Mouse (Mus musculus) midbrain, postnatal 0 days (tissue): ENCODE results near the gene Hdhd5. TPM values are rescaled to one million over a fixed set of nuclear protein-coding genes. Genes with fewer than 3 reads are reported as not detected.

Experiments used
- ATAC-seq: fragments of 200-750 bp; cut with Nextera tagmentation; 2 replicates; pipeline ENCODE4 v1.8.0; 2017; ENCODE audit warnings: moderate number of reproducible peaks, mild to moderate bottlenecking, moderate TSS enrichment, moderate library complexity; ENCODE audit not compliant: low FRiP score
- DNase-seq: peaks from one replicate; pipeline ENCODE4 v3.0.0-alpha.2; 2015; ENCODE audit warnings: low spot score
- H3K27ac ChIP-seq: fragments of 300-500 bp; sonication (generic); 2 replicates; pipeline ENCODE4 v1.5.1; 2014; ENCODE audit warnings: low read depth, mild to moderate bottlenecking, low read length, mixed read lengths
- H3K27me3 ChIP-seq: fragments of 300-500 bp; sonication (generic); 2 replicates; pipeline ENCODE4 v1.6.1; 2014; ENCODE audit warnings: low read length, control low read depth, mixed read lengths; ENCODE audit not compliant: insufficient read depth
- H3K36me3 ChIP-seq: fragments of 300-500 bp; sonication (generic); 2 replicates; pipeline ENCODE4 v1.6.1; 2014; ENCODE audit warnings: low read length, control low read depth, mixed read lengths; ENCODE audit not compliant: insufficient read depth
- H3K4me1 ChIP-seq: fragments of 300-500 bp; sonication (generic); 2 replicates; pipeline ENCODE4 v1.6.1; 2014; ENCODE audit warnings: mild to moderate bottlenecking, control low read depth, antibody characterized with exemption, low read length, mixed read lengths; ENCODE audit not compliant: insufficient read depth
- H3K4me2 ChIP-seq: fragments of 300-500 bp; sonication (generic); 2 replicates; pipeline ENCODE4 v1.6.1; 2014; ENCODE audit warnings: low read depth, mild to moderate bottlenecking, low read length, mixed read lengths; ENCODE audit not compliant: poor library complexity, severe bottlenecking
- H3K4me3 ChIP-seq: fragments of 300-500 bp; sonication (generic); 2 replicates; pipeline ENCODE4 v1.5.1; 2014; ENCODE audit warnings: low read depth, mild to moderate bottlenecking, low read length, moderate library complexity
- H3K9ac ChIP-seq: fragments of 300-500 bp; sonication (generic); replicated peaks from 2 replicates; pipeline ENCODE4 v1.6.1; 2014; ENCODE audit warnings: mild to moderate bottlenecking, low read length, moderate library complexity, mixed read lengths; ENCODE audit not compliant: poor library complexity, severe bottlenecking
- H3K9me3 ChIP-seq: fragments of 300-500 bp; sonication (generic); 2 replicates; pipeline ENCODE4 v1.6.1; 2016; ENCODE audit warnings: low read length, control low read depth
- CTCF ChIP-seq: IDR thresholded peaks from 2 replicates; pipeline ENCODE4 v1.5.1; 2016; ENCODE audit warnings: antibody characterized with exemption, mild to moderate bottlenecking
- WGBS: fragments of 180-500 bp; shearing (Covaris S2); extraction: QIAGEN DNeasy Blood & Tissue Kit; methylation state at CpG from one replicate; pipeline ENCODE4 v1.1.7; 2014; 5-methylcytosine and 5-hydroxymethylcytosine counted together
- polyA plus RNA-seq: library from polyadenylated mRNA; unstranded; fragments of >200 nt; fragmentation: Nextera tagmentation; extraction: Ambion mirVana; gene quantifications from 2 replicates; pipeline ENCODE4 v1.2.1, GENCODE M21; 2015
- total RNA-seq: library from RNA; depleted of rRNA; stranded (reverse); fragments of >200 nt; gene quantifications from 2 replicates; pipeline ENCODE4 v1.2.3, GENCODE M21; 2014

Hdhd5 gene
- total and polyA plus RNA-seq, 2 experiments from 2014 or later: 16.6 to 39.3 TPM

GRCm38 (mm10) chr6:120572372-120572771 lies 41.3 kb upstream of the Hdhd5 start:
- H3K36me3 ChIP-seq: no peaks in the 10 kb centered on the region
- no peak overlapping the region for H3K9ac ChIP-seq
- H3K4me1 ChIP-seq: no peaks in the 10 kb centered on the region
- no peaks in the 10 kb centered on the region for H3K27me3 ChIP-seq
- H3K4me3 ChIP-seq: no peak overlapping the region
- ATAC-seq (no peak), DNase-seq (no peak)
- H3K4me2 ChIP-seq: no peak overlapping the region
- TF ChIP-seq CTCF: no peak
- H3K9me3 ChIP-seq: no peaks in the 10 kb centered on the region
- no peak overlapping the region for H3K27ac ChIP-seq
- WGBS: 65% methylated on average over 1 of the region's 1 CpGs

- Histone ChIP-seq H3K9me3 (no peaks in the 10 kb centered on the region), H3K27ac (no peak overlapping the region), H3K4me3 (no peak overlapping the region), H3K9ac (no peak overlapping the region), H3K4me1 (no peaks in the 10 kb centered on the region), H3K4me2 (no peak overlapping the region), H3K27me3 (no peaks in the 10 kb centered on the region), H3K36me3 (no peaks in the 10 kb centered on the region)
- no peak for TF ChIP-seq CTCF
- no peak for ATAC-seq
- 75% methylated on average over 1 of the region's 1 CpGs for WGBS
- no peak for DNase-seq
Observed at GRCm38 (mm10) chr6:120568257-120568656, 37.1 kb upstream of the Hdhd5 start.

- H3K36me3 ChIP-seq: no peaks in the 10 kb centered on the region
Observed at GRCm38 (mm10) chr6:120566911-120567909, 36.1 kb upstream of the Hdhd5 start.

GRCm38 (mm10) chr6:120556641-120557040 lies 25.5 kb upstream of the Hdhd5 start:
- no peaks in the 10 kb centered on the region for H3K27me3 ChIP-seq
- WGBS: 91% methylated on average over 8 of the region's 8 CpGs
- H3K4me2 ChIP-seq: no peak overlapping the region
- TF ChIP-seq CTCF: no peak
- no peaks in the 10 kb centered on the region for H3K9me3 ChIP-seq
- no peak overlapping the region for H3K9ac ChIP-seq
- H3K4me1 ChIP-seq: no peaks in the 10 kb centered on the region
- ATAC-seq (no peak), DNase-seq (no peak)
- H3K27ac ChIP-seq: no peak overlapping the region
- H3K4me3 ChIP-seq: no peak overlapping the region
- H3K36me3 ChIP-seq: no peaks in the 10 kb centered on the region

More at GRCm38 (mm10) chr6:120566911-120567909, 36.1 kb upstream of the Hdhd5 start:
- H3K27ac ChIP-seq: no peak overlapping the region
- no peak overlapping the region for H3K4me2 ChIP-seq
- H3K9ac ChIP-seq: no peak overlapping the region
- H3K27me3 ChIP-seq: no peaks in the 10 kb centered on the region
- H3K4me1 ChIP-seq: no peaks in the 10 kb centered on the region
- no peaks in the 10 kb centered on the region for H3K9me3 ChIP-seq
- ATAC-seq (no peak), DNase-seq (peak; percentile 21)
- H3K4me3 ChIP-seq: no peak overlapping the region
- 55% methylated on average over 18 of the region's 18 CpGs for WGBS
- TF ChIP-seq CTCF: no peak

GRCm38 (mm10) chr6:120555983-120556567 lies 25.0 kb upstream of the Hdhd5 start:
- H3K27me3 ChIP-seq: no peaks in the 10 kb centered on the region
- TF ChIP-seq CTCF: no peak
- H3K27ac ChIP-seq: no peak overlapping the region
- WGBS: 88% methylated on average over 6 of the region's 6 CpGs
- DNase-seq: no peak
- H3K9me3 ChIP-seq: no peaks in the 10 kb centered on the region
- H3K36me3 ChIP-seq: no peaks in the 10 kb centered on the region
- no peak overlapping the region for H3K4me2 ChIP-seq
- H3K4me3 ChIP-seq: no peak overlapping the region
- H3K4me1 ChIP-seq: no peaks in the 10 kb centered on the region
- ATAC-seq: no peak
- no peak overlapping the region for H3K9ac ChIP-seq

- Histone ChIP-seq H3K4me2 (no peak overlapping the region), H3K27ac (no peak overlapping the region), H3K27me3 (no peaks in the 10 kb centered on the region), H3K4me1 (peaks cover 3% of the 10 kb centered on the region; the same call in 1 of the 2 replicates), H3K4me3 (no peak overlapping the region), H3K9me3 (no peaks in the 10 kb centered on the region), H3K9ac (no peak overlapping the region), H3K36me3 (no peaks in the 10 kb centered on the region)
- no peak for TF ChIP-seq CTCF
- ATAC-seq (no peak), DNase-seq (no peak)
- 77% methylated on average over 1 of the region's 1 CpGs for WGBS
Observed at GRCm38 (mm10) chr6:120555152-120555551, 24.0 kb upstream of the Hdhd5 start.
